Mouse (Mus musculus): ENCODE measurements at regions not wholly inside any gene's neighbourhood (a gene's known extent, or its start where the extent isn't known, plus 50 kb on each side); places are given as distances from the start of the nearest gene placed in this dataset.

- Histone ChIP-seq H3K9ac (no peak overlapping the region), H3K4me3 (no peak overlapping the region), H3K36me3 (no peaks in the 10 kb centered on the region), H3K27ac (no peak overlapping the region), H3K4me1 (replicated peaks) (peaks cover 15% of the 10 kb centered on the region), H3K4me2 (no peak overlapping the region), H3K9me3 (replicated peaks) (no peaks in the 10 kb centered on the region), H3K27me3 (peaks cover 4% of the 10 kb centered on the region; the same call in 1 of the 2 replicates)
- ATAC-seq (replicated peaks; ENCODE audit: insufficient number of reproducible peaks, insufficient read depth, low FRiP score, low read depth) = no peak
- 28% methylated on average over 5 of the region's 5 CpGs for WGBS
These were observed 87.8 kb upstream of the Parp11 start for GRCm38 (mm10) chr6:127358805-127359204.

- H3K4me2 ChIP-seq = no peak overlapping the region
- H3K4me3 ChIP-seq = no peak overlapping the region
- peaks cover 4% of the 10 kb centered on the region; the same call in 1 of the 2 replicates for H3K27me3 ChIP-seq
- 28% methylated on average over 9 of the region's 9 CpGs for WGBS
- H3K36me3 ChIP-seq = no peaks in the 10 kb centered on the region
- no peak overlapping the region for H3K9ac ChIP-seq
- ATAC-seq (replicated peaks; ENCODE audit: insufficient number of reproducible peaks, insufficient read depth, low FRiP score, low read depth) = no peak
- H3K4me1 ChIP-seq (replicated peaks) = peaks cover 15% of the 10 kb centered on the region
- H3K9me3 ChIP-seq (replicated peaks) = no peaks in the 10 kb centered on the region
- no peak overlapping the region for H3K27ac ChIP-seq
These were observed 87.2 kb upstream of the Parp11 start for GRCm38 (mm10) chr6:127359391-127359874.

GRCm38 (mm10) chr6:127362166-127362565 lies 84.5 kb upstream of the Parp11 start:
- no peak overlapping the region for H3K27ac ChIP-seq
- H3K9me3 ChIP-seq (replicated peaks) = no peaks in the 10 kb centered on the region
- no peak for ATAC-seq (replicated peaks; ENCODE audit: insufficient number of reproducible peaks, insufficient read depth, low FRiP score, low read depth)
- H3K36me3 ChIP-seq = no peaks in the 10 kb centered on the region
- H3K4me2 ChIP-seq = no peak overlapping the region
- WGBS = 73% methylated on average over 5 of the region's 5 CpGs
- H3K9ac ChIP-seq = no peak overlapping the region
- no peak overlapping the region for H3K4me3 ChIP-seq
- H3K27me3 ChIP-seq = peaks cover 4% of the 10 kb centered on the region; the same call in 1 of the 2 replicates
- peaks cover 13% of the 10 kb centered on the region for H3K4me1 ChIP-seq (replicated peaks)

- Histone ChIP-seq H3K4me1 (replicated peaks) (peaks cover 13% of the 10 kb centered on the region), H3K4me2 (no peak overlapping the region), H3K27me3 (peaks cover 4% of the 10 kb centered on the region; the same call in 1 of the 2 replicates), H3K9ac (no peak overlapping the region), H3K9me3 (replicated peaks) (no peaks in the 10 kb centered on the region), H3K36me3 (no peaks in the 10 kb centered on the region), H3K4me3 (no peak overlapping the region), H3K27ac (no peak overlapping the region)
- ATAC-seq (replicated peaks; ENCODE audit: insufficient number of reproducible peaks, insufficient read depth, low FRiP score, low read depth) = peak; percentile 23; the same call in 1 of the 2 replicates
- 34% methylated on average over 8 of the region's 8 CpGs for WGBS
These were observed 83.5 kb upstream of the Parp11 start for GRCm38 (mm10) chr6:127362966-127363752.

- Histone ChIP-seq H3K4me2 (no peak overlapping the region), H3K9me3 (replicated peaks) (no peaks in the 10 kb centered on the region), H3K4me3 (no peak overlapping the region), H3K27me3 (peaks cover 4% of the 10 kb centered on the region; the same call in 1 of the 2 replicates), H3K9ac (no peak overlapping the region), H3K4me1 (replicated peaks) (peaks cover 9% of the 10 kb centered on the region), H3K27ac (no peak overlapping the region), H3K36me3 (no peaks in the 10 kb centered on the region)
- 39% methylated on average over 7 of the region's 7 CpGs for WGBS
- no peak for ATAC-seq (replicated peaks; ENCODE audit: insufficient number of reproducible peaks, insufficient read depth, low FRiP score, low read depth)
These were observed 82.6 kb upstream of the Parp11 start for GRCm38 (mm10) chr6:127363871-127364590.

GRCm38 (mm10) chr6:127364591-127365187 lies 82.0 kb upstream of the Parp11 start:
- peaks cover 5% of the 10 kb centered on the region for H3K4me1 ChIP-seq (replicated peaks)
- no peak overlapping the region for H3K4me2 ChIP-seq
- peaks cover 4% of the 10 kb centered on the region; the same call in 1 of the 2 replicates for H3K27me3 ChIP-seq
- no peak overlapping the region for H3K9ac ChIP-seq
- ATAC-seq (replicated peaks; ENCODE audit: insufficient number of reproducible peaks, insufficient read depth, low FRiP score, low read depth) = no peak
- no peak overlapping the region for H3K4me3 ChIP-seq
- no peak overlapping the region for H3K27ac ChIP-seq
- H3K36me3 ChIP-seq = no peaks in the 10 kb centered on the region
- 56% methylated on average over 5 of the region's 5 CpGs for WGBS
- H3K9me3 ChIP-seq (replicated peaks) = no peaks in the 10 kb centered on the region

GRCm38 (mm10) chr6:127365246-127365645 lies 81.4 kb upstream of the Parp11 start:
- Histone ChIP-seq H3K4me3 (no peak overlapping the region), H3K27ac (no peak overlapping the region), H3K9me3 (replicated peaks) (no peaks in the 10 kb centered on the region), H3K27me3 (peaks cover 4% of the 10 kb centered on the region; the same call in 1 of the 2 replicates), H3K4me1 (replicated peaks) (peaks cover 5% of the 10 kb centered on the region), H3K4me2 (no peak overlapping the region), H3K9ac (no peak overlapping the region), H3K36me3 (no peaks in the 10 kb centered on the region)
- WGBS = 51% methylated on average over 7 of the region's 7 CpGs
- no peak for ATAC-seq (replicated peaks; ENCODE audit: insufficient number of reproducible peaks, insufficient read depth, low FRiP score, low read depth)

- ATAC-seq (replicated peaks; ENCODE audit: insufficient number of reproducible peaks, insufficient read depth, low FRiP score, low read depth) = no peak
- Histone ChIP-seq H3K27ac (no peak overlapping the region), H3K9me3 (replicated peaks) (no peaks in the 10 kb centered on the region), H3K27me3 (peaks cover 4% of the 10 kb centered on the region; the same call in 1 of the 2 replicates), H3K36me3 (no peaks in the 10 kb centered on the region), H3K4me2 (no peak overlapping the region), H3K9ac (no peak overlapping the region), H3K4me3 (no peak overlapping the region), H3K4me1 (replicated peaks) (peaks cover 5% of the 10 kb centered on the region)
- 50% methylated on average over 2 of the region's 2 CpGs for WGBS
These were observed 81.0 kb upstream of the Parp11 start for GRCm38 (mm10) chr6:127365651-127366050.

GRCm38 (mm10) chr6:127373052-127373451 lies 73.6 kb upstream of the Parp11 start:
- no peak overlapping the region for H3K27ac ChIP-seq
- H3K9ac ChIP-seq = no peak overlapping the region
- ATAC-seq (replicated peaks; ENCODE audit: insufficient number of reproducible peaks, insufficient read depth, low FRiP score, low read depth) = no peak
- 86% methylated on average over 5 of the region's 5 CpGs for WGBS
- H3K9me3 ChIP-seq (replicated peaks) = no peaks in the 10 kb centered on the region
- peaks cover 30% of the 10 kb centered on the region for H3K4me1 ChIP-seq (replicated peaks)
- H3K36me3 ChIP-seq = no peaks in the 10 kb centered on the region
- H3K27me3 ChIP-seq = no peaks in the 10 kb centered on the region
- no peak overlapping the region for H3K4me2 ChIP-seq
- no peak overlapping the region for H3K4me3 ChIP-seq

- Histone ChIP-seq H3K27ac (peak overlapping the region; percentile 62; the same call in 1 of the 2 replicates), H3K4me2 (no peak overlapping the region), H3K27me3 (no peaks in the 10 kb centered on the region), H3K9me3 (replicated peaks) (no peaks in the 10 kb centered on the region), H3K9ac (no peak overlapping the region), H3K4me3 (no peak overlapping the region), H3K36me3 (no peaks in the 10 kb centered on the region), H3K4me1 (replicated peaks) (peaks cover 30% of the 10 kb centered on the region)
- 77% methylated on average over 13 of the region's 13 CpGs for WGBS
- no peak for ATAC-seq (replicated peaks; ENCODE audit: insufficient number of reproducible peaks, insufficient read depth, low FRiP score, low read depth)
These were observed 72.7 kb upstream of the Parp11 start for GRCm38 (mm10) chr6:127373797-127374463.
